Mouse (Mus musculus): Measurements from ENCODE around the gene Mrpl12.

DNA sequence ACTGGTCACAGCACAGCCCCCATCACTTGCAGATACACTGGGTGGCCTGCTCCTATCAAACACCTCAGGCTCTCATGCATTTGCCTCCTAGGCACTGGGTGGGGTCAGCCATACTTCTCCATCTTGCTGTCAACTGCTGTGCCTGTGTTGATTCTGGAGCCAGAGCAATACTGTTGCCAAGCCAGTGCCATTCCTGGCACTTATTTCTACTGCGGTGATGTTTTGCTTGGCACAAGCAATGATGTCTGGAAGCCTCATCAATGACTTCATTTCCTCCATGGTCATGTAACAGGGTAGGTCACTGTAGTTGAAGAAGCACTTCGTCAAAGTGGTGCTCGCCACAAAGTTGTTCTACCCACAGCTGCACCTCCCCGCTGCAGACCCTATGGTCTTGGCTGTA lies 18.9 kb upstream of the Mrpl12 start:
- no peak for TF ChIP-seq CTCF (IDR thresholded peaks at IDR 0.05; ENCODE audit: low read depth)
- TF ChIP-seq EP300 (IDR thresholded peaks at IDR 0.05; ENCODE audit: low read depth), result no peak

Measured in heart, postnatal 0 days (tissue).